Mouse (Mus musculus): ENCODE measurements around the gene Rerg.

GRCm38 (mm10) chr6:137053464-137053863, 116.8 kb downstream of the Rerg start:
- TF ChIP-seq CHD2 (IDR thresholded peaks at IDR 0.05; ENCODE audit: low read depth, low read length) (no peak), HCFC1 (IDR thresholded peaks at IDR 0.05; ENCODE audit: borderline replicate concordance, insufficient read depth, low read length) (no peak), MAFK (IDR thresholded peaks at IDR 0.05; ENCODE audit: insufficient read depth, low read depth, low read length) (no peak), ZNF384 (IDR thresholded peaks at IDR 0.05; ENCODE audit: low read depth, low read length) (no peak), ZC3H11A (IDR thresholded peaks at IDR 0.05; ENCODE audit: borderline replicate concordance, low read depth, low read length) (peak; percentile 48; the same call in 1 of the 2 replicates)
